Mouse (Mus musculus) forebrain, embryonic 14.5 days (tissue): ENCODE results near the gene Sh3kbp1. TPM values are rescaled to one million over a fixed set of nuclear protein-coding genes. Genes with fewer than 3 reads are reported as not detected.

Experiments
- ATAC-seq: fragments of 200-750 bp; cut with Nextera tagmentation; 2 replicates; pipeline ENCODE4 v1.8.0; 2017; ENCODE audit warnings: mild to moderate bottlenecking, moderate library complexity
- DNase-seq: peaks from one replicate; pipeline ENCODE4 v3.0.0-alpha.2; 2015; ENCODE audit warnings: low spot score
- H3K27ac ChIP-seq: fragments of 300-500 bp; sonication (generic); 2 replicates; pipeline ENCODE4 v1.5.1; 2014; ENCODE audit warnings: low read depth, mild to moderate bottlenecking, control low read depth, low read length, moderate library complexity
- H3K27me3 ChIP-seq: fragments of 300-500 bp; sonication (generic); replicated peaks from 2 replicates; pipeline ENCODE4 v1.6.1; 2014; ENCODE audit warnings: low read length, control low read depth, mixed read lengths; ENCODE audit not compliant: control insufficient read depth, insufficient read depth
- H3K36me3 ChIP-seq: fragments of 300-500 bp; sonication (generic); 2 replicates; pipeline ENCODE4 v1.6.1; 2014; ENCODE audit warnings: low read length, control low read depth; ENCODE audit not compliant: control insufficient read depth, insufficient read depth
- H3K4me1 ChIP-seq: fragments of 300-500 bp; sonication (generic); 2 replicates; pipeline ENCODE4 v1.6.1; 2014; ENCODE audit warnings: antibody characterized with exemption, low read length, control low read depth; ENCODE audit not compliant: control insufficient read depth, insufficient read depth
- H3K4me2 ChIP-seq: fragments of 300-500 bp; sonication (generic); 2 replicates; pipeline ENCODE4 v1.6.1; 2014; ENCODE audit warnings: mild to moderate bottlenecking, control low read depth, low read length
- H3K4me3 ChIP-seq: fragments of 300-500 bp; sonication (generic); 2 replicates; pipeline ENCODE4 v1.5.1; 2014; ENCODE audit warnings: low read depth, low read length, control low read depth
- H3K9ac ChIP-seq: fragments of 300-500 bp; sonication (generic); 2 replicates; pipeline ENCODE4 v1.6.1; 2014; ENCODE audit warnings: mild to moderate bottlenecking, low read length, control low read depth, moderate library complexity
- H3K9me3 ChIP-seq: fragments of 300-500 bp; sonication (generic); replicated peaks from 2 replicates; pipeline ENCODE4 v1.6.1; 2016; ENCODE audit warnings: low read length, control low read depth, mixed read lengths; ENCODE audit not compliant: control insufficient read depth
- whole genome bisulfite sequencing: fragments of 180-500 bp; shearing (Covaris S2); extraction: QIAGEN DNeasy Blood & Tissue Kit; methylation state at CpG from one replicate; pipeline ENCODE4 v1.1.7; 2014; 5-methylcytosine and 5-hydroxymethylcytosine counted together
- polyA plus RNA-seq: library from polyadenylated mRNA; unstranded; fragments of >200 nt; fragmentation: Nextera tagmentation; extraction: Ambion mirVana; gene quantifications from 2 replicates; pipeline ENCODE4 v1.2.1, GENCODE M21; 2014

The Sh3kbp1 gene
- polyA plus RNA-seq, 1 experiment from 2014 or later, result 38.7 TPM

DNA sequence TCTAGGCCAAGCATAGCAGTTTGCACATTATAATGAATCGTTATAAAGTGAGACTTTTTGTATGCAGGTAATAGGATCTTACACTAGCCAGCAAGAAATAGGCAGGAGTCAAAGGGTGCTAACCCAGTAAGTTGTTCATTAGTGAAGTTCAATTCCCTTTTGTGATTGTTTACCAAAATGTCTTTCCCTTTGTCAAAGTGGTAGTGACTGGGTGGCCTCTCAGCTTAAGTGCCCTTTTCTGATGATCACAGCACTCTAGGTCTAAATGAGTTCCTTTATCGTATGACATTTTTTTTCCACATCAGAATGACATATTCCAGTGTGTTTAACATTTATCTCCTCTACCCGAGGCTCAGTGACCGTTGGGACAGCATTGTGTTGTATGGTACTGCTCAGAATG is 1.6 kb downstream of the Sh3kbp1 start:
- Histone ChIP-seq H3K36me3 (no peaks in the 10 kb centered on the region), H3K27me3 (no peaks in the 10 kb centered on the region), H3K27ac (no peak overlapping the region), H3K9me3 (no peaks in the 10 kb centered on the region), H3K4me2 (peak overlapping the region; percentile 56), H3K4me1 (no peaks in the 10 kb centered on the region), H3K9ac (peak overlapping the region; percentile 72; the same call in 1 of the 2 replicates), H3K4me3 (peak overlapping the region; percentile 49)
- 61% methylated on average over 4 of the region's 4 CpGs for WGBS
- DNase-seq (no peak), ATAC-seq (no peak)

DNA sequence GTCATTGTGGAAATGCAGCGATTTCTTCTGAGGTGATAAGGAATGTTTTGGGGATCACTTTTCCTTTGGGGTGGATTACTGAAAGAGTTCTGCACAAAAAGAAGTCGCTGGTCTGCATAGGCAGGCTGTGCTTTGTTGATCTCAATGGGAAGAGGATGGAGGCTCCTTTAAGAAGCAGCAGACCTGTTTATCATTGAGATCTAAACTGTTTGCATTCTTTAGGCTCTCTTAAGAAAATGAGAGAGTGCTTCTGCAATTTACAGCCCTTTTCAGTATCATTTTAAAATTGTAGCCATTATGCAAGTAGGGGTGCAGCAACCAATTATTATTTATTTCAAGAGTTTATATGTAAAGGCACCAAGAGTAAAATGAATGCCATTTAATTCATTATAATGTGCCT is 2.1 kb downstream of the Sh3kbp1 start:
- Histone ChIP-seq H3K4me1 (no peaks in the 10 kb centered on the region), H3K36me3 (no peaks in the 10 kb centered on the region), H3K9ac (no peak overlapping the region), H3K27ac (no peak overlapping the region), H3K4me2 (peak overlapping the region; percentile 56), H3K4me3 (peak overlapping the region; percentile 49), H3K9me3 (no peaks in the 10 kb centered on the region), H3K27me3 (no peaks in the 10 kb centered on the region)
- WGBS, result 30% methylated on average over 2 of the region's 2 CpGs
- DNase-seq (no peak), ATAC-seq (no peak)

DNA sequence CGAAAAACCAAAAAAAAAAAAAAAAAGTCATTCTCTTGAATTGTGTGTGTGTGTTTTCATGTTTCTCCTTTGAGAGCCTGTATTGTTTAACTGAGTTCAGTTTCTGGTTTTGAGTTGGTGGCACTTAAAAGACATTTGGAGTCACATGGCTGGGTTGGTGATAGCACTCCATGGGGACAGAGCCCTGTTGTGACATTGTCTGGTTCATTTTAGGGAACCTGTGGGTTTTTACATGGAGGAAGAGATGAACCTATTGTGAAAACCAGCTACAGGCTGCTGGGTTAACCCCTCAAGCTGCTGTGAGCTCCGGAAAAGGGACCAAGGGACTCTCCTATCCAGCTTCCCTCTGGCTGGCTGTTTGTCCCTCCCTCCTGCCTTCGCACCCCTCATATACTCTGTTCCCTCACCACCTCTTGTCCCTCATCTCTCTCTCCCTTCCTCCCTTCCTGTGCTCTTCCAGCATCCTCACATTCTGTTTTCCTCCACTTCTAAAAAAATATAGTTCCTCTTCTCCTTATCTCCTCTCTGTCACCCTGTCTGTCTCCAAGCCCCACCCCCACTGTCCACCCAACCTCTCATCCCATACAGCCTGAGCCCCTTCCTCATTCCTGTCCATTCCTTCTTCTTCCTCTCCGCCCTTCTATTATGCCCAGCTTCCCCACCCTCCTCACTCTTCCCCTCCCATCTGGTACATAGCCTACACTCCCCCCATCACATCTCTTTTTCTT is 11.6 kb downstream of the Sh3kbp1 start:
- no peak for ATAC-seq
- H3K36me3 ChIP-seq, result no peaks in the 10 kb centered on the region
- H3K9ac ChIP-seq, result no peak overlapping the region
- no peaks in the 10 kb centered on the region for H3K27me3 ChIP-seq
- H3K9me3 ChIP-seq, result no peaks in the 10 kb centered on the region
- no peak overlapping the region for H3K4me2 ChIP-seq
- DNase-seq, result no peak
- H3K4me1 ChIP-seq, result no peaks in the 10 kb centered on the region
- no peak overlapping the region for H3K27ac ChIP-seq
- H3K4me3 ChIP-seq, result no peak overlapping the region
- 81% methylated on average over 4 of the region's 4 CpGs for whole genome bisulfite sequencing

DNA sequence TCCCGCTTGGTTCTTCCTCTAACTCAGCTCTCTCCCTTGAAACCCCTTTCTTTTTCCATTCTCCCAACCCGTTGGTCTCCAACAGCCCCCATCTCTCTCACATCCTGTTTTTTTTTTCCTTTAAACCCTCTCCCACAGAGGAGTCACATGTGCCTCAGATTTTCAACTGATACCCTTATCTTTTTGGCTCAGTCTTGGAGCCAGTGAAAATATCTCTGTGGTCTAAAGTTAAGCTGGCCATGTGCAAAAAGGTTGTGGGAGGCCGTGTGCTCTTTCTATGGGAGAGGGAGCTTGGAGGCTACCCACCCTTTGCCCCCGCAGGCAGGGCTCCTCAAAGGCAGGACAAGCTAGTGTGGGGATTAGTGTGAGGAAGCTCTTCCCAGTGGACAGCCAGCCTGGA is 12.9 kb downstream of the Sh3kbp1 start:
- no peaks in the 10 kb centered on the region for H3K36me3 ChIP-seq
- H3K4me3 ChIP-seq, result no peak overlapping the region
- no peaks in the 10 kb centered on the region for H3K9me3 ChIP-seq
- H3K27me3 ChIP-seq, result no peaks in the 10 kb centered on the region
- DNase-seq (no peak), ATAC-seq (no peak)
- H3K4me1 ChIP-seq, result no peaks in the 10 kb centered on the region
- 72% methylated on average over 4 of the region's 4 CpGs for whole genome bisulfite sequencing
- H3K4me2 ChIP-seq, result no peak overlapping the region
- H3K27ac ChIP-seq, result no peak overlapping the region
- no peak overlapping the region for H3K9ac ChIP-seq

DNA sequence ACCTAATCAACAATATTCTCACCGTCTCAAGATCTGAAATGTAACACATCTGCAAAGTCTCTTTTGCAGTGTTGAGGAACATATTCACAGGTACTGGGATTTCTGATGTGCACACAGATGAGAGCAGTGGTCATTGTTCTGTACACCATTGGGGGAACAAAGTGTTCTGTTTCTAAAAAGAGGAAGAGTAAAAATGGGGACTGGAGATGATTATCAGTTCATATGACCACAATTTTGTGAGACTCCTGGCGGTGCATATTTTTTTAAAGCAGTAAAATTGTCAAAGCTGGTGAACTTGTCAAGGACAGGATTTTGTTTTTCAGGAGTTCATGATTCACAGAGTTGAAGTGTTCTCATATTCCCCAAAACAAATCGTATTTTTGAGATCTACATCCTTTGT is 18.2 kb downstream of the Sh3kbp1 start:
- H3K9ac ChIP-seq, result no peak overlapping the region
- WGBS, result 89% methylated on average over 3 of the region's 3 CpGs

DNA sequence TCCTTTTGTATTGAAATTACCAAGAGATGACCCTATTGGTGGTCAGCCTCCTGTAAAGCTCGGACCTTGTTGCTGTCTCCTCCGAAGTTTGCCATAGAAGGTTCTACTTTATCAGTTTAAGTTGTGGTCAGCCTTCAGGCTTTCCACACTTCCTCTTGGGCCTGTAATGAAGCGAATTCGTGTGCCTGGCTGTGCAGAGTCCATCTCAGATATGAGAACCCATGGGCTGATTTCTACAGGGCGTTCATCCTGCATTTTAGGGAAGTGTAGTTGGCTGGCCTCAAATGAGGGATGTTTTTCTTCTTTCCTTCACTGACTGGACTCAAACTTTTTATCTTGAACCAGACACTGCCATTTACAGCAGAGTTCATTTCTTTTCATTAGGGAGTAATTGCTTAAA is 20.5 kb downstream of the Sh3kbp1 start:
- WGBS, result 74% methylated on average over 5 of the region's 5 CpGs
- no peak overlapping the region for H3K4me2 ChIP-seq
- no peaks in the 10 kb centered on the region for H3K9me3 ChIP-seq
- H3K4me3 ChIP-seq, result no peak overlapping the region
- H3K27ac ChIP-seq, result no peak overlapping the region
- DNase-seq (no peak), ATAC-seq (no peak)
- no peak overlapping the region for H3K9ac ChIP-seq
- no peaks in the 10 kb centered on the region for H3K4me1 ChIP-seq
- no peaks in the 10 kb centered on the region for H3K27me3 ChIP-seq
- no peaks in the 10 kb centered on the region for H3K36me3 ChIP-seq

More for the DNA sequence above, 18.2 kb downstream of the Sh3kbp1 start:
- ATAC-seq (no peak), DNase-seq (no peak)
- Histone ChIP-seq H3K27me3 (no peaks in the 10 kb centered on the region), H3K4me2 (no peak overlapping the region), H3K36me3 (no peaks in the 10 kb centered on the region), H3K4me1 (no peaks in the 10 kb centered on the region), H3K9me3 (no peaks in the 10 kb centered on the region), H3K4me3 (no peak overlapping the region), H3K27ac (no peak overlapping the region)

DNA sequence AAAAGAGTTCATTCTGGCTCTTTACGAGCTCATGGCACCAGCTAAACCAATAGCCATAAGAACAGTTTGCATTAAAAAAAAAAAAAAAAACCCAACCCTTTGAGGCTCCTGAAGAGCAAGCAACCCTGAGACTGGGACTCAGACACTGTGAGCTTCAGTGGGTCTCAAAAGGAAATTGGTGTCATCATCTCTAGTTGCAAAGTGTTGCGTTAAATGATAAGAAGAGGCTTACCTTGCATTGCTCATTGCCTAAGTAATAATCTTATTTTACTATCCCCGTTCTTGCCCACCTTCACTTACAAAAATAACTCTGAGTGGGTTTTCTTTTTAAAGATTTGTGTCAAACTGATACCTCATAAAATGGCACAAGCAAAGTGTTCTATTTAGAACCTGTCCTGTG is 21.5 kb downstream of the Sh3kbp1 start:
- Histone ChIP-seq H3K9ac (no peak overlapping the region), H3K4me1 (no peaks in the 10 kb centered on the region), H3K9me3 (no peaks in the 10 kb centered on the region), H3K27ac (no peak overlapping the region), H3K4me3 (no peak overlapping the region), H3K4me2 (no peak overlapping the region), H3K36me3 (no peaks in the 10 kb centered on the region), H3K27me3 (no peaks in the 10 kb centered on the region)
- WGBS, result 90% methylated on average over 3 of the region's 3 CpGs
- ATAC-seq (no peak), DNase-seq (no peak)

DNA sequence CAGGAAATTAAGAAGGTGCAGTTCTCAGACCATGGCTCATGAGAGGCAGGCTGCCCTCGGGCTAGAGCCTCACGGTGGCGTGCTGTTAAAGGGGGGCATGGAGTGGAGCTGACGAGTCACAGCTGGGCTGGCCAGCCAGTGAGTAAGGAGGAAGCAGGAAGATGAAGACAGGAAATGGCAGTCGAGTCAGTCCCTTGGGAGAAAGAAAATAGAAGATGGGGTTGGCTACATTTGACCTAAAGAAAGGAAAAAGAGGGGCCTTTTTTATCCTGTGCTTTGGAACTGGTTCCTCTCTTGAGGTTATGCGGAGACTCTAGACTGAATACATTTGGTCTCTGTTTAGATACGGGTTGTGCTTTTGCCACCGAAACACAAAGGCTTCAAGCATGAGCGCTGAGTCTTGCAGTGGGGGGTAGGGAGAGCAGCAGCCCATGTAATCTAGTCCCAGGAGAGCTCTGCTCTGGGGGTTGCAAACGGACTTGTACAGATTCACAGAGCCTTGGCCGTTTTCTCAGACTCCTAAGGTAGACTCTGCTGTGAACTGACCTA is 23.1 kb downstream of the Sh3kbp1 start:
- 59% methylated on average over 11 of the region's 11 CpGs for WGBS
- Histone ChIP-seq H3K4me2 (no peak overlapping the region), H3K4me3 (no peak overlapping the region), H3K9ac (no peak overlapping the region), H3K27me3 (no peaks in the 10 kb centered on the region), H3K36me3 (no peaks in the 10 kb centered on the region), H3K9me3 (no peaks in the 10 kb centered on the region), H3K27ac (no peak overlapping the region), H3K4me1 (no peaks in the 10 kb centered on the region)
- no peak for ATAC-seq
- no peak for DNase-seq

DNA sequence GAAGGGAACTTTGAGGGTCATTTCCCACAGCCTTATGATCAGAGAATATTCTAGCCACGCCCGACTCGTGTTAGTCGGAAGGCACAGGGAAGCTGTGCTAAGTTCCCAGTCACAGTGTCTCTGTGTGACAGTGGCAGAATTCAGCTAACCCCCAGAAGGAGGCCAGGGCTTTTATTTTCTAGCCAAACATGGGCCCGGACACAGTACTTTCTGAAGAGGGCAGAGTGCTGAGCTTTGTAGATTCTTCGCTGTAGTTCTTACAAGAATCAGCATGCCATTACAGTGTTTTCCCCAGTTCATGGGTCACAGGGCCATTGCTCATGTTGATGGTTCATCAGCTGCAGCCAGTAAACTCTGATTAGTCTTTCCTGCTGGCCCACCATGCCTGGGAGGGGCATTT is 23.7 kb downstream of the Sh3kbp1 start:
- 89% methylated on average over 6 of the region's 6 CpGs for WGBS
- no peak overlapping the region for H3K9ac ChIP-seq
- H3K36me3 ChIP-seq, result no peaks in the 10 kb centered on the region
- no peak for ATAC-seq
- no peaks in the 10 kb centered on the region for H3K9me3 ChIP-seq
- H3K4me1 ChIP-seq, result no peaks in the 10 kb centered on the region
- no peak overlapping the region for H3K27ac ChIP-seq
- H3K27me3 ChIP-seq, result no peaks in the 10 kb centered on the region
- no peak overlapping the region for H3K4me3 ChIP-seq
- no peak for DNase-seq
- H3K4me2 ChIP-seq, result no peak overlapping the region
